In the genomic region with DNA sequence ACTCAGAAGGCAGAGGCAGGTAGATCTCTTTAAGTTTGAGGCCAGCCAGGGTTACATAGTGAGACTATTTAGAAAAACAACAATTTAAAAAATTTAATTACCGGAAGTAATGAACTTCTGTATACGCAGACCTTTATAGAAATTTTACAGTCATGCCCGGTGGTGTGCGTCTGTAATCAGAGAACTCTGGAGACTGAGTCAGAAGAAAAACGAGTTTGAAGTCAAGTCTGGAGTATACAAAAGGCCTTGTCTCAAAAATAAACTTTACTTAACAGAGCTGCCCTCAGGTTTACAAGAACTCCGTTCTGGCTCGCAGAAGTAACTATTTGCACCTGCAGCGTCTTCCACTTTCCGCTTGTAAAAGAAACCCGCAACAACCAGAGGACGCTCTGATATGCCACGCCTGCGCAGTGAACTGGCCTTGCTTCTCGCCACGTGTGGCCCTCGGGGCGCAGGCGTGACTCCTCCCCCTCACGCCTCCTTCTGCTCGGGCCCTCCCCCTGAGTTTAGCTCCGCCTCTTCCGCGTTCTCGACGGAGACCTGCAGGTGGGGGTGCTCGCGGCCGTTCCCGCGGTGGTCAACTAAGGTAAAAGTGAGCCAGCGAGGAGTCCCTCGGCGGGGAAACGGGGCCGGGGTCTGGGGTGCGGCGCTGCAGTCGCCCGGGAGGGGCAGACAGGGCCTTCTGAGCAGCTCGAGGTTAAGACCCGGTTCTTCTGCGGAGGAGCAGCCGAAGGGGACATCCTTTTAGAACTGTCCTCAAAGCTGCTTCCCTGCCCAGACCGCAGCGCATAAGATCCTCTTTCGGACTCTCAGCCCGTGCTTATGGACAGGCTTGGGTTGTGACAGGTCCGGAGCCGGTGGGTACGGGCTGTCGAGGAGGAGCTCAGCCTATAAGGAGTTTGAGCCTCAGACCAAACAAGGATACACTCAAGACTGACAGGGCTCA, we compare ENCODE assay signal across 8 mouse cellular contexts. TPM values are rescaled to one million over a fixed set of nuclear protein-coding genes. Genes with fewer than 3 reads are reported as not detected.
DNase-seq lines count a peak whose midpoint lies in the region; ATAC-seq and TF ChIP-seq lines count a peak whose summit lies in the region.

Gene Mknk1, plus strand, starts transcription at position 503 of the 946 bp plus-strand sequence.

- TF ChIP-seq POLR2A in cortical plate, adult 2 months (IDR thresholded peaks at IDR 0.05; ENCODE audit: extremely low read depth, insufficient read depth, low read length), result peak; percentile 70

- peak; percentile 94 for DNase-seq in gastrocnemius, postnatal 10 days
- DNase-seq in induced T-regulatory cell, adult 2 months (ENCODE audit: low read depth), result peak; percentile 98
- DNase-seq in left cerebral cortex, adult 9 months (ENCODE audit: low spot score in 2 of 2), result peak; percentile 80 to 92
- DNase-seq in right cerebral cortex, postnatal 14 days, result peak; percentile 90
- peak; percentile 86 to 90 for DNase-seq in urinary bladder, postnatal 36 days (ENCODE audit: low spot score in 2 of 2)

- H3K27ac ChIP-seq in cortical plate, adult 2 months (ENCODE audit: insufficient read depth, low read length), result no peak within 1 kb of the TSS

- peak; percentile 97 for ATAC-seq in activated CD4-positive, CD25-positive, alpha-beta regulatory T cell, adult 4 months
- ATAC-seq in megakaryocyte progenitor cell, adult 5-6 weeks (replicated peaks; ENCODE audit: poor library complexity), result peak; percentile 90

- no peaks in the 10 kb centered on the region for H3K4me1 ChIP-seq in cortical plate, adult 2 months (ENCODE audit: control insufficient read depth, insufficient read depth, low read length)

- no peak for TF ChIP-seq CTCF in cortical plate, adult 2 months (IDR thresholded peaks at IDR 0.05; ENCODE audit: extremely low read depth, insufficient read depth, low read length)

- H3K4me3 ChIP-seq in cortical plate, adult 2 months (ENCODE audit: insufficient read depth, low read length), result peak within 1 kb of the TSS; percentile 76

RNA-seq across cellular contexts. Expression of gene Mknk1, which starts in this region (rescaled TPM):
- 10 to 100 TPM; 30.7 to 46.8 TPM for polyA plus RNA-seq in activated CD4-positive, CD25-positive, alpha-beta regulatory T cell, adult 4 months (2017; shearing (Covaris generic))
- 59.8 and 63.2 TPM in 2 replicates for polyA plus RNA-seq in cortical plate, adult 2 months (2012; rRNA removed)
- 10 to 100 TPM; 28.9 to 30.6 TPM for total RNA-seq in gastrocnemius, postnatal 10 days (2021)
- 13.3 and 16.9 TPM in 2 replicates for total RNA-seq in megakaryocyte progenitor cell, adult 5-6 weeks (2015)
- 48.3 and 55.5 TPM in 2 replicates for total RNA-seq in megakaryocyte progenitor cell, adult 5-6 weeks (2017)
